Mouse (Mus musculus) WW6 (cell line): Measurements from ENCODE around the gene Aco2.

Experiments used
- DNase-seq: peaks from one replicate; pipeline ENCODE4 v3.0.0-alpha.2; 2013; ENCODE audit warnings: low read depth, low spot score

Gene Aco2

DNA sequence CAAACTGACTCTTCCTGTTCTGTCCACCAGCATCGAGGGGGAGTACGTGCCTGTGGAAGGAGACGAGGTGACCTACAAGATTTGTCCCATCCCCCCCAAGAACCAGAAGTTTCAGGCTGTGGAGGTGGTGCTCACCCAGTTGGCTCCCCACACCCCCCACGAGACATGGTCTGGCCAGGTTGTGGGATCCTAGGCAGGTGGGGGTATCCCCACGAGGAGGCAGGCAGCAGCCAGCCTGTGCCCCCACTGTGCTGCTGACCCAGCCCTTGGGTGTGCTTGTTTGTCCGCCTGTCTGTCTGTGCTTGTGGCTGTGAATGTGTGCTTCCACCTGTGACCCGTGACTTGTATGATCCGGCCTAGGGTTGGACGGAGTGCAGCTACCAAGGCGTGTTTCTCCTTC, 77.0 kb downstream of the Aco2 start:
- no peak for DNase-seq

DNA sequence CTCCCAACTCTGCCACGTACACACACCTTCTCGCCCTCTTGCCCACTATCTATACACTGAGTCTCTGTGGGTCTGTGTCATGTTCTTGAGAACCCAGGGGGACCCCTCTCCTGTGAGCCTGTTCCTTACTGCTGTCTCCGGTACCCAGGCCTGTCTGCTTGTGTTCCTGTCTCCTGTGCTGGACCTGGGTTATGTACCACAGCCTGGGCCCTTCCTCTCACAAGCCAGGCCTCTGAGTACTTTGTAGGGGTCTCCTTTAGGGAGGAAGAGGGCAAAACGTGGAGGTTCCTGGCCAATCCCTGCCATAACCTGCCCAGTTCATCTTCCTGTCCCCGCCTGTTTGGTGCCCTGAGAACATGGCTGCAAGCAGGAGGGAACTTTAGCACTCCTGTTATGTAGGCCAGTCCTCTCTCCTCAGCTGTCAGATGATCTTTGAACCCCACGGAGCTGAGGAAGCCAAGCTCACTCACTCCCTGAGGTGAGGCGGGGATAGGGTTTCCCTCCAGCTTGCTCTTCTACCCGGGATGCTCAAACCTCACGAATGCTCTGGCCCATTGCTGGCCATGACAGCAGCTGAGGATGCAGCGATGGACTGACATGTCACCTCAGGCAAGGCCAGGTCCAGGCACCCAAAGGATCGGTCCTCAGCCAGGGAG, 77.5 kb downstream of the Aco2 start:
- no peak for DNase-seq

DNA sequence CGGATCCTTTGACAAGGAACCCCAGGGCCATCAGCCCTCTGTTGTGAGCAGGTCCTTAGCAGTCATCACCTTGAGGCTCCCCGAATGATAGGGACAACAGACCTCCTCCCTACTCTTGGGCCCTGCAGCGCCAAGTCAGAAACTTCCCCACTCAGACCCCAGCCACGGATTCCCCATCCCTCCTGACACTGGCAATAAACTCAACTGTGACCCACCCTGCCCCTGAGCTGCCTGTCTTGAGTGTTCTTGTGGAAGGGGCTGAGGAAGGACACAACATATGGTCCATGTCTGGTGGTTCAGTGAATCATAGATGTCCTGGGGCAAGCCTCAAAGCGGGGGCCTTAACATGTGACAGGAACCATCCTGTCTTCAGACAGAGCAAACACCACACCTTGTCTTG, 78.6 kb downstream of the Aco2 start:
- DNase-seq = no peak

DNA sequence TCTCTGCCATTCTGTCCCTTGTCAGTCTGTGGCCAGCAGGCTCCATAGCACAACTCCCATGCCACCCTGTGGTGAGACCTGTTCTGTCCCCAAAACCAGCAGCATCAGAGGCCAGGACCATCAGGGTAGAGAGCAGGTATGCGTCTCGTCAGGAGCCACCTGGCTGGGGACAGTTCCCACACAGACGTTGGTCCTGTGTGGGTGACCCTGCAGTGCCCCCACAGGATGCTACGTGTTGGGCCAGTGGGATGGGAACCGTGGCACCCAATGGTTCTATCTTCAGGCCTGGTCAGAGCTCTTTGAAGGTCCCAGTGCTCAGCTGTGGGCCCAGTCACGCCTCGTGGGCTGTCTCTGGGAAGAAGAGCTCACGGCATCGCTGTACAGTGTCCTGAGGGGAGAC, 79.0 kb downstream of the Aco2 start:
- DNase-seq = no peak

DNA sequence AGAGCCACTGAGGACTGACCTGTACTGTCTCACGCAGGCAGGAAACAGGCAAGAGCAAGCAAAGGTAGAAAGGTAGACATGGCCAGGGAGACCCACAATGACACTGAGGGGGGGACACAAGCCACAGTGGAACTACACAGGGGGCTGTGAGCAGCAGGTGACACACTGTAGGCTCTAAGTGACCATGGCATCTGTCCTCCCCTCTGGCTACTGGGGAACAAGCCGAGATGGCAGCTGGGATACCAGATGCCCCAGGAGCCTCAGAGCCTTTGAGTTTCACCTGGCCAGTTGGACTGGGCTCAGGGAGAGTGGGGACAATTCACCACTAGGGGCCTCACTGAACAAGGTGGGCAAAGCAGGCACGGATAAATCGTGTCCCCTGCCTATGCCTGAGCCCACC, 80.2 kb downstream of the Aco2 start:
- no peak for DNase-seq

DNA sequence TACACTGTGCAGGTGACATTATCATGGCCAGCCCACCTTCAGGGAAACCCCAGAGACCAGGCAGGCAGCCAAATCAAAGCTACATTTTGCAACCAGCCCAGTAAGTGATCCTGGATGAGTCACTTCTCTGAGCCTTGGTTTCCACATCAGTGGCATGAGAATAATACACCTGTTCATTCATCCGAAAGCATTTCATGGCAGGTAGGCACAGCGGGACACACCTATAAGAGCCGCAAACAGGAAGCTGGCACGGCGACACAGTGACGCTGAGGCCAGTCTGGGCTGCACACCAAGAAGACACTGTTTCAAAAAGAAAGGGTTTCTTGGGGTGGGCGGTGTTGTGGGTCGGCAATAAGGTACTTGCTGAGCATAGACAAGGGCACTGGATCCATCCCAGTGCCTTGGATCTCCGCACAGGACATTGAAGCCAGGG, 82.1 kb downstream of the Aco2 start:
- DNase-seq = no peak

GRCm38 (mm10) chr15:81954716-81955115, 82.6 kb downstream of the Aco2 start:
- no peak for DNase-seq

- DNase-seq = no peak
Measured at GRCm38 (mm10) chr15:81955414-81955813, 83.3 kb downstream of the Aco2 start.

- no peak for DNase-seq
Measured at GRCm38 (mm10) chr15:81956457-81956856, 84.3 kb downstream of the Aco2 start.

- no peak for DNase-seq
Measured at GRCm38 (mm10) chr15:81957598-81957997, 85.5 kb downstream of the Aco2 start.

- no peak for DNase-seq
Measured at GRCm38 (mm10) chr15:81958906-81959305, 86.8 kb downstream of the Aco2 start.

- peak; percentile 93 for DNase-seq
Measured at GRCm38 (mm10) chr15:81960171-81961077, 88.3 kb downstream of the Aco2 start, which contains the start of gene Pmm1. TSS of gene Pmm1 (minus strand) at chr15:81960930.

DNA sequence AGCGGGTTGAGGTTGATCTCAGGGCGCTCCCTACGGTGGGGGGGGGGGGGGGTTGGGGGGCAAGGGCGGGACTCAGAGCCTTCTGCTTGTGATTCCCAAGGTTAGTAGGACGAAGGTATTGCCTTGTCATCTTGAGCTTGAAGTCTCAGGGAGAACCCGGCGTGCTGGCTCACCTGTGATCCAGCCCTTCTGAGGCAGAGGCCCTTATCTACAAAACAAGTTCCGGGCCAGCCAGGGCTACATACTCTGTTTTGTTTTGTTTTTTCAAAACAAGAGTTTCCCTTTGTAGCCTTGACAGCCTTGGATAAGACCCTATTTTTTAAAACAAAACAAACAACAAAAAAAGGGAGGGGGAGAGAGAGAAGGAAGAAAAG, 89.0 kb downstream of the Aco2 start:
- DNase-seq = no peak

DNA sequence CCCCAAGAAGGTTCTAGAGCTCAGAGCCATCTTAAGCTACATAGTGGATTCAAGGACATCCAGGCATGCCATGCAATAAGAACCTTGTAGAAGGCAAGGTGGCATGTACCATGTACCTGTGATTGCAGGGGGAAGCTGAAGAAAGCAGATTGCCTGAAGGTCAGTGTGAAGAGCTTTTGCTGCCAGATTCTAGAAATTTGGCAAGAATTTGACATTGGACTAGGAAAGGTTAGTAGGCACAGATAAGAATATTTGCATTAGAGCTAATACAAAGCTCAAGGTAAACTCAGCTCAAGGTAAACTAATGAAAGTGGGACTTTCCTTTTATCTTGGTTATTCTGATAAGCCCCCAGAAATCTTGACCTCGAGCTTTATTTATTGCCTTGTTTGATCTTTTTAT, 92.2 kb downstream of the Aco2 start:
- no peak for DNase-seq
